Mouse (Mus musculus) CD4-positive, CD25-positive, alpha-beta regulatory T cell, adult 4 months (primary cell): ENCODE measurements around the gene Farp2. TPM values are rescaled to one million over a fixed set of nuclear protein-coding genes. Genes with fewer than 3 reads are reported as not detected.
"Not testable (repeated sequence)": the region's sequence is repeated elsewhere in the genome, so short reads cannot be mapped to it uniquely, and the experiment has no call there.

Source experiments
- ATAC-seq: one replicate; pipeline ENCODE4 v1.8.0; 2017
- polyA plus RNA-seq, 2 experiments: library from polyadenylated mRNA; unstranded; fragments of 100-300 nt; shearing (Covaris generic); gene quantifications; one replicate each; pipeline ENCODE4 v1.2.1; 2017

The Farp2 gene
- polyA plus RNA-seq, 2 experiments from 2014 or later: 0.51 to 2.1 TPM

DNA sequence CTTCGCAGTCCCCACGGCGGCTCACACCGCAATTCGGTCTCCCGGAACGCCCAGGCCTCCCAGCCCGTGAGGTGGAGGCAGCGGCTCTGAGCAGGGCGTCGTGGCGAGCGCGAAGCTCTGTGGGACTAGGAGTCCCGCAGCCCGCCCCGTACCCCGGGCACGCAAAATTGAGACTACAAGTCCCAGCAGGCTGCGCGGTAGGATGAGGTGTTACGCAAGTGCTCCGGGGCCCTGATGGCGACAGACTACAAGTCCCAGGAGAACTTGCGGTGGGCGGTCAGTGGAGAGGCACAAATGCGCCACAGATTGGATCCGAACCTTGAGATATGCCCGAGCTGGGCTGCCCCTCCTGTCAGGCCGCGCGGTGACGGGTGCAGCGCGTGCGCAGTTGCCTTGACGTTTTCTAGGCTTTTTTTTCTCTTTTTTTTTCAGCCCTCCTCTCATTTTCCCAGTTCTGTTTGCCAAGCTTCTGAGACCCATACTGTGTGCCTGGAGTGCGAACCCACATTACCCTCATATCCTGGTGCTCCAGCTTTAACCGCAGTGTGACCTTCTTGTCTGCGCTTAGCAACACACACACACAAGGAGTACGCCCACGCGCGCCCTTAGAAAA, 123.8 kb downstream of the Farp2 start:
- ATAC-seq: peak; percentile 98

DNA sequence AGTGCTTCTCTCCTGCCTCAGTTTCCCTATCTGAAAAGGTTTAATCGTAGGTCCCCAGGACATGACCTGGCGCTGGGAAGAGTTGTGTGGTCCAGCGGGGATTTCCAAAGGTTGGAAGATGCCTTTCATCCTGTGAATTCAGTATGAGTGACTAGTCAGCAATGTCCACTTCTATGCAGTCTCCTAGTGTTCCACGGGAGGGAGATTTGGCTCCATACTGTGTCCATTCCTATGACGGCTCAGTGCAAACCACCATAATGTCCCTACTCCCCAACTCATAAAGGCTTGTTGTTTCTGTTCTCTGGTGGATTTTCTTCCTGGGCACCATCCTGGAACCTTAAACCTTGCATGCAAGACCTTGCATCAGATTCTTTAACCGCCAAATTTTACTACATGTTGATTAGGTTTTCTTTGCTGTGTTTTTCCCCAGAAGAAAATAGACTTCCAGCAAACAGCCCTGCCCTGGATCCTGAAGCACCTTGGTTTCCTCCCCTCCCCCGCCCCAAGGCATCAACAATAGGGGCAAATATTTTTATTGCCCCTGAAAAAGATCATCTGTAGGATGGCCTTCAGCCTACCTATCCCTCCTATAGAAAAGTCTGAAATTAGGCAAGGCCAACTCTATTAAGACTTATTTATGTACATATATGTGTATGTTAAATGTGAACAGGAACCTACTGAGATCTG, 124.5 kb downstream of the Farp2 start:
- no peak for ATAC-seq

DNA sequence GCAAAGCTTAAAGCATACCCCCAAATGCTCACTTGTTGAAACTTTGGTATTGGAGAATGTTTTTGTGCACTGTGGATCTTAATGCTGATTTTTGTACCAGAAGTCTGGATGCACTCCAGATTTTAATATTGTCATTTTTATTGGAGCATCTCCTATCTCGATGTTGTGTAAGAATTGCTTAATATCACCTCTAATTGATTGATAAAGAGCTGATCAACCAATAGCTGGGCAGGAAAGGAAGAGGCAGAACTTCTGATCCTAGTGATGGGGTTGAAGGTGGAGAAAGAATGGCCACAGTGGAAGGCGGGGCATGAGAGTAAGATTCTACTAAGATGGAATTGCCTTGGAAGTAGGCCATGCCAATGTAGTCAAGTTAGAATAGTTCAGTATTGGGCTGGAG, 130.1 kb downstream of the Farp2 start:
- no peak for ATAC-seq

DNA sequence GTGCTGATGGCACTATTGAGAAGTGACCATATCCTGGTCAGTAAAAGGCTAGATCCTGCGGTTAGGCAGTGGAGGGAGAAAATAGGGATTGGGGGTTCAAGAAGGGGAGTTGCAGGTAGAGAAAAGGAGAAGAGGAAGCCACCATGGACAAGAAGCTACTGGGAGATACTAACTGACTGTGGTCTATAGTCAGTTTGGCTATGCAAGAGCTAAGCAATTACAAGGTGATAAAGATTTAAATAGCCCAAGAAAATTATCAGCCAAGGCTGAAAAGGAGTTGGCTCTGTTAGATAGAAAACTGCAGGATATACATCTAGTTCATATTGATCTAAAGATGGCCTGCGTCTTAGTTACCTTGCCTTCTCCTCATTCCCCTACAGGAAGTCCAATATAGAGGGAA, 130.8 kb downstream of the Farp2 start:
- ATAC-seq: no peak

DNA sequence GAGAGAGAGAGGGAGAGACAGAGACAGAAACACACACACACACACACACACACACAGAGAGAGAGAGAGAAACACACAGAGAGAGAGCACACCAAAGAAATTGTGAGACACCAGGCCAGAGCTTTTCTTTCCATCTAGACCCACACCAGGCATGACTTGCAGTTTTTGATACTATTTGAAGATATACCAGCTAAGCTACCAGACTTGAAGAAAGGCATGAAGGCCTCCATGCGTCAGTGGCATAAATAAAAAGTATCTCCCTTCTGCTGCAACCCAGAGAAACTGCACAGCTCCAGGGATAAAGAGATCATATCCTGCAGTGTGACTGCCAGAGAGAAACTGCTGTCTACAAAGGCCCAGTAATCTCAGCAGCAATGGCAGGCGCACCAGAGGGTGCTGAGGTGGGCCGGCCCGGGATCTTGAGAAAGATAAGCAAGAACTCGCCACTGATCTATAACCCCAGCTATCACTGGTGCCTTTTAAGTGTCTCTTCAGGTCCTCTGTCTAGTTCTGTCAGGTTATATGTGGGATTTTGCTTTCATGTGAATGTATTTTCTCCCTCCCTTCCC, 137.8 kb downstream of the Farp2 start:
- ATAC-seq: no peak

DNA sequence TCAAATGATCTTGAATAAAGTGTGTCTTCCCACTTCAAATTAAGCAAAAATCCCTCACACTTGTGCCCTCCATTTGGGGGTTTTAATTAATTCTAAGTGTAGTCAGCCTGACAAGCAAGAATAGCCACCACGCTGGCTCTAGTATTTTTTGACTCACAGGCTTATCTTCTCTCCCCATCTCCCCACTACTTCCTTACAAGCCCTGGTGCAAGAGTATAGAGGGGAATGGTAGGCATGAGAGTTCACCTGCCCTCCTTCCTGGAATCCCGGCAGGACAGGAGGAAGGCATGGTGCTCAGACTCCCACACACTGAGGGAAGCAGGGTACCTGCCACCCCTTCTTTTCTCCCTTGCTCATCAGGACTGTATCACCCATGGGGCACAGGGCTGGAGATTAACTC, 142.4 kb downstream of the Farp2 start:
- no peak for ATAC-seq

DNA sequence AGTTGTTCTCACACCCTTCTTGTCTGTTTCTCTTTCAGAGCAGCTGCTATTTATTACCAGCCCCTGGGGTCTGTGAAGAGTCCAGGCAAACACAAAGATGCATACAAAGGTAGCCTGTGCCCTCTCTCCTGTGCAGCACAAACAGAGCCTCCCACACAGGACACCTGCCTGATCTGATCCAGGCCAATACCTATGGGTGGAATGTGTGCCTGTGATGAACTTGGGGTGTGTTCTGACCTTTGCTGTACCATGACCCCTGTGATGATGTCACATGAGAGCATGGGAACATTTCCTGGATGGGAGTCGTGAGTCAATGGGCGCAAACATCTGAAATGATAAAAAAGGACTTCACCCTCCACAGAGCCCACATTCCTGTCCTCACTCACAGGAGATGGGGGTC, 142.9 kb downstream of the Farp2 start:
- ATAC-seq: no peak

DNA sequence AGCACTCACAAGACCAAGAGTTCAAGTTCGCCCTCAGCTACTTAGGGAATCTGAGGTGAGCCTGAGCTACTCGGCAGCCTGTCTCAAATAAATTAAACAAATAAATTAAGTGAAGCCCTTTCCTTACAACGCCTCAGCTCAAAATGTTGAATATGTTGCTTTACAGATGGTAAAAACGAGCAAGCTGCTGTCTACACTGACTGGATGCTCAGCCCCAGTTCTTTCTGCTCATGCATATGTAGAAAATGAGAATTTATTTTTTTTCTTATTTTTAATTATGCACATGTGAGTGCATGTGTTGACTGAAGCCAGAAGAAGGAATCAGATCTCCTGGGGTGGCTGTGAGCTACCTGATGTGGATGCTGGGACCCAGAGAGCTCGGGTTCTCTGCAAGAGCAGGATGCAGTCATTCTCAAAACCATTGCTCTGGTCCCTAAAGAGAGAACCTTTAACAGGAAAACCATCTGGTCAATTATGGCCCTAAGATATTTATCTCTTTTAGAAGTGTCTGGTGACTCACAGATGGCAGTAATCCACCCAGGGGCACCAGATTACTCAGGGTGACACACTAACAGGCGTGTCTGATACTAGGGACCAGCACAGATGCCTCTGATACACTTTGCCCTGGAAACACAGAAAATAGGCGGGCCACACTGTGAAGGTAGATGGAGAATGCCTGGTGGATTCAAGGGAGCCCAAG, 144.6 kb downstream of the Farp2 start:
- ATAC-seq: no peak

DNA sequence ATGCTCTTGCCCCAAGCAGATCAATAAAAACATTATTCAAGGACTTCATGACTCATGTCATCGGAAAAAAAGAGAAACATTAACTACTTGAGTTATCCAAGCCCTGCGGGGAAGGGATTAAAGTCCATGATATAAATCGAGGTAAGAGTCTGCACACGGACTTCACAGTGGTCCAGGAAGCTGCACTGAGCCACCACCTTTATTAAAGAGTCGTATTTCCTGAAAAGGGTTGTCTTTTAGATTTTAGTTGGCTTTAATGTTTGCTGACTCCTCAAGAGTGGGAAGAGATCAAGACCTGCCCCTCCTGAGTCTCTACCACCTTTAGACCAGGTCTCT, 145.1 kb downstream of the Farp2 start:
- no peak for ATAC-seq

DNA sequence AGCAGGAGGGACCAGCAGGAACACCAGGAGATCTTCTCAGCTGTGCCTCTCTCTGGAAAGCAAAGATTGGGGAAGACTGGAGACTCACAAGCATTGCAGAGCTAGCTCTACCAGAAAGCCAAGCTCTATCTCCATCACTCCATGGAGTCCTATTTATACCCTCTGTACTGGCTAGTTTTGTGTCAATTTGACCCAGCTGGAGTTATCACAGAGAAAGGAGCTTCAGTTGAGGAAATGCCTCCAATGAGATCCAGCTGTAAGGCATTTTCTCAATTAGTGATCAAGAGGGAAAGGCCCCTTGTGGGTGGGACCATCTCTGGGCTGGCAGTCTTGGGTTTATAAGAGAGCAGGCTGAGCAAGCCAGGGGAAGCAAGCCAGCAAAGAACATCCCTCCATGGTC, 146.7 kb downstream of the Farp2 start, which contains the start of gene Stk25:
Stk25 (minus strand) TSS at position 101 of the 400 bp plus-strand sequence.
- not testable (repeated sequence) for ATAC-seq

DNA sequence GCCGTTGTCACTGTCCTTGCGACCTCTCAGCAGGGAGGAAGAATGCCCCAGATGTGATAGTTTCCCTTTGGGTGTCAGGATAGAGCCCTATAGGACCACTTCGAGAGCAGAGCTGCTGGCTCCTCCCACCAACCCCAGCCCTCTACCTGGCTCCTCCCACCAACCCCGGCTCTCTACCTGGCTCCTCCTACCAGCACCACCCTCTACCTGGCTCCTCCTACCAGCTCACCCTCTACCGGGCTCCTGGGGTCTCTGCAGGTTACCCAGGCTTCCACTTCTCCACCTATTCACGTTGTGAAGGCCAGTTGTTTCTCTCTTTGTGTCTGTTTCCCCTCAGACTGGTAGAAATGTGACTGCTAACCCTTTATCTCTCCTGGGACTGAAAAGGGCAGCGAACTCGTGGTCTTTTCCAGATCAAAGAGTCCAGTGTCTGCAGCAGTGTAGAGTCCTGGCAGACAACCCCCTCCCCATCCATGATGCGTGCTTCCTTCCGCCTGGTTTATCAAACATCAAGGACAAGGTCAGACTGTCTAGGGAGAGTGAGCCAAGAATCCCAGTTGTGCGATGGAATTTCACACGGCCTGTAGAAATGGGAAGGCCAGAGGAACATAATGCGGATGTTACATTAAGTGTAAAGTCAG, 156.0 kb downstream of the Farp2 start:
- ATAC-seq: peak; percentile 56

DNA sequence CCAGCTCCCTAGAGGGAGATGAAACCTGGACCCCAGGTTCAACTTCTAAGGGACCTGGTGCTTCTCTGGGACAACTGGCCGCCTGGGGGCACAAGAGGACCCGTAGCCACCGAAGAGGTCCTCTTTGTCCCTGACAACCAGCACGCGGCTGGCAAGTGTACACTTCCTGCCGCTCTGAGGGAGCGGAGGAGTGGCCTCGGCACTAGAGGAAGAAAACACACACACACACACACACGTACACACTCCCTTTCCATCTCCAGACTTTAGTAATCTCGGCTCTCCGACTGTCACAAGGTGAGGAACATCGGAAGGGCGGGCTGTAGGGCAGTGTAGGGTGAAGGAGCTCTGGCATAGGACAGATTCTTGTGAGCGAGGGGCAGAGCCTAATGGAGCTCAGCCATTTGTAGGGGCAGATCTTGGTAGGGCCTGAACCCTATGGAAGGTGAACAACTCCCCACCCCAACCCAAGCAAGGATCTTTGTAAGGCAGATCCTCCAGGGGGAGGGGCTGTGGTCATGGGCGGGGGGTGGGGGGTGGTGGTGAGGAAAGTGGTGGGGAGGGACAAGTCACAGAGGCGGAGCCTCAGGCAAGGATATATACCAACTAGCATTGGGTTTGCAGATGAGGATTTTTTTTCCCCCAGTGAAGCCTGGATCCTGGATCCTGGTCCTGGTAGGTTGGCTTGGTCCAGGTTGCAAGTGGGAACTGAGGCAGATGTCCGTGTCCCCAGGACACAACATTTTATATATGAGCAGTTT, 157.1 kb downstream of the Farp2 start:
- peak; percentile 85 for ATAC-seq

DNA sequence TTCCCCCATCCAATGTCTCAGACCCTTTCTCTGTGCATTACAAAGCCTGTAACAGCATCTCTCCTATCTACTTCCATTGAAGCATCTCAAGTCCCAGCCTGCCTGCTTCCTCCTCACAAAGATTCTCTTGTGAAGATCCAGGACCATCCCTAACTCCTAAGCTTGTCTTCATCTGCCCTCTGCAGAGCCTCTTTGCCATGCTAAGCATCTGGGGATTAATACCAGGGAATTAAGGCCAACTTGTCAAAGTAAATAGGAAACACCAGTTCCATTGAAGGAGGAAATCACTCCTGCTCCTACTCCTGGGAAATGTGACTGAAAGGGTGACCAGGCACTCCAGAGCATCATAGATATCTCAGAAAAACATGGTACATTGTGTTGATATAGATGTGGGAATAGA, 158.1 kb downstream of the Farp2 start:
- ATAC-seq: no peak

Other genes starting within 250 kb of the Farp2 start
- gene Mterf4, start 206.2 kb upstream of the Farp2 start, polyA plus RNA-seq: 10 to 100 TPM; 22.8 to 25.7 TPM
- gene Ppp1r7, start 169.2 kb upstream of the Farp2 start, polyA plus RNA-seq: 10 to 100 TPM; 63.9 to 66.4 TPM
- 1 to 10 TPM in 1 of 2 experiments, under 1 TPM in 1; 0.82 to 1.4 TPM for gene Pask, start 168.6 kb upstream of the Farp2 start, polyA plus RNA-seq
- gene Ano7, start 138.1 kb upstream of the Farp2 start, polyA plus RNA-seq: under 1 TPM; 0.19 to 0.98 TPM
- 10 to 100 TPM; 49.6 to 73.9 TPM for gene Hdlbp, start 33.3 kb upstream of the Farp2 start, polyA plus RNA-seq
- gene Stk25, start 146.6 kb downstream of the Farp2 start, polyA plus RNA-seq: 10 to 100 TPM; 31.2 to 42.6 TPM
- gene Bok, start 173.6 kb downstream of the Farp2 start, polyA plus RNA-seq: not detected
- gene Atg4b, start 239.4 kb downstream of the Farp2 start, polyA plus RNA-seq: 100 to 1,000 TPM in 1 of 2 experiments, 10 to 100 TPM in 1; 87.1 to 104 TPM
- gene Thap4, start 242.8 kb downstream of the Farp2 start, polyA plus RNA-seq: 10 to 100 TPM; 14.1 to 24.8 TPM